Mouse (Mus musculus) hindbrain, postnatal 0 days (tissue): ENCODE measurements at regions not wholly inside any gene's neighbourhood (a gene's known extent, or its start where the extent isn't known, plus 50 kb on each side); places are given as distances from the start of the nearest gene placed in this dataset.
A peak's percentile ranks its signal among the peaks of the same experiment; 100 is the strongest.
"Not testable (repeated sequence)": the region's sequence is repeated elsewhere in the genome, so short reads cannot be mapped to it uniquely, and the experiment has no call there.

Experiments used
- ATAC-seq: fragments of 200-750 bp; cut with Nextera tagmentation; 2 replicates; pipeline ENCODE4 v1.8.0; 2017; ENCODE audit warnings: mild to moderate bottlenecking, moderate TSS enrichment, moderate library complexity
- DNase-seq: peaks from one replicate; pipeline ENCODE4 v3.0.0-alpha.2; 2015; ENCODE audit warnings: low spot score
- H3K27ac ChIP-seq: fragments of 300-500 bp; sonication (generic); 2 replicates; pipeline ENCODE4 v1.5.1; 2014; ENCODE audit warnings: mild to moderate bottlenecking
- H3K27me3 ChIP-seq: fragments of 300-500 bp; sonication (generic); 2 replicates; pipeline ENCODE4 v1.6.1; 2014; ENCODE audit warnings: low read length, mixed read lengths; ENCODE audit not compliant: insufficient read depth
- H3K36me3 ChIP-seq: fragments of 300-500 bp; sonication (generic); 2 replicates; pipeline ENCODE4 v1.6.1; 2014; ENCODE audit warnings: low read length, mixed read lengths; ENCODE audit not compliant: insufficient read depth
- H3K4me1 ChIP-seq: fragments of 300-500 bp; sonication (generic); 2 replicates; pipeline ENCODE4 v1.6.1; 2014; ENCODE audit warnings: antibody characterized with exemption, low read length, mixed read lengths; ENCODE audit not compliant: insufficient read depth
- H3K4me2 ChIP-seq: fragments of 300-500 bp; sonication (generic); 2 replicates; pipeline ENCODE4 v1.6.1; 2014; ENCODE audit warnings: low read depth, mild to moderate bottlenecking, low read length, moderate library complexity, mixed read lengths
- H3K4me3 ChIP-seq: fragments of 300-500 bp; sonication (generic); 2 replicates; pipeline ENCODE4 v1.5.1; 2014; ENCODE audit warnings: low read length
- H3K9ac ChIP-seq: fragments of 300-500 bp; sonication (generic); replicated peaks from 2 replicates; pipeline ENCODE4 v1.6.1; 2014; ENCODE audit warnings: mild to moderate bottlenecking, low read length, moderate library complexity, mixed read lengths
- H3K9me3 ChIP-seq: fragments of 300-500 bp; sonication (generic); 2 replicates; pipeline ENCODE4 v1.6.1; 2016; ENCODE audit warnings: low read length, mixed read lengths
- CTCF ChIP-seq: IDR thresholded peaks from 2 replicates; pipeline ENCODE4 v1.5.1; 2016; ENCODE audit warnings: antibody characterized with exemption, control low read depth, low read depth
- WGBS: fragments of 180-500 bp; shearing (Covaris S2); extraction: QIAGEN DNeasy Blood & Tissue Kit; methylation state at CpG from one replicate; pipeline ENCODE4 v1.1.7; 2014; 5-methylcytosine and 5-hydroxymethylcytosine counted together

- peak; percentile 32; the same call in 1 of the 2 replicates for ATAC-seq
- no peak for TF ChIP-seq CTCF
Measured at GRCm38 (mm10) chr16:20824226-20824625, 89.9 kb upstream of the Thpo start.

GRCm38 (mm10) chr16:20820939-20821338 is 86.6 kb upstream of the Thpo start:
- DNase-seq (no peak), ATAC-seq (no peak)
- no peak overlapping the region for H3K9ac ChIP-seq
- no peaks in the 10 kb centered on the region for H3K36me3 ChIP-seq
- H3K9me3 ChIP-seq, result no peaks in the 10 kb centered on the region
- no peak overlapping the region for H3K4me3 ChIP-seq
- no peaks in the 10 kb centered on the region; the same call in 1 of the 2 replicates for H3K4me1 ChIP-seq
- no peak overlapping the region for H3K4me2 ChIP-seq
- no peaks in the 10 kb centered on the region for H3K27me3 ChIP-seq
- no peak overlapping the region for H3K27ac ChIP-seq
- peak; percentile 24; the same call in 1 of the 2 replicates for TF ChIP-seq CTCF

More at GRCm38 (mm10) chr16:20824226-20824625, 89.9 kb upstream of the Thpo start:
- Histone ChIP-seq H3K27me3 (no peaks in the 10 kb centered on the region), H3K4me2 (no peak overlapping the region), H3K36me3 (no peaks in the 10 kb centered on the region), H3K4me1 (no peaks in the 10 kb centered on the region), H3K27ac (no peak overlapping the region), H3K4me3 (no peak overlapping the region), H3K9me3 (no peaks in the 10 kb centered on the region), H3K9ac (no peak overlapping the region)
- 42% methylated on average over 7 of the region's 7 CpGs for whole genome bisulfite sequencing
- DNase-seq, result peak; percentile 32

- no peak overlapping the region for H3K9ac ChIP-seq
- WGBS, result 84% methylated on average over 3 of the region's 3 CpGs
- H3K4me2 ChIP-seq, result no peak overlapping the region
- TF ChIP-seq CTCF, result no peak
- no peaks in the 10 kb centered on the region for H3K36me3 ChIP-seq
- no peak overlapping the region for H3K4me3 ChIP-seq
- H3K9me3 ChIP-seq, result no peaks in the 10 kb centered on the region
- ATAC-seq, result no peak
- H3K4me1 ChIP-seq, result no peaks in the 10 kb centered on the region; the same call in 1 of the 2 replicates
- H3K27me3 ChIP-seq, result no peaks in the 10 kb centered on the region
- no peak overlapping the region for H3K27ac ChIP-seq
- DNase-seq, result no peak
Measured at GRCm38 (mm10) chr16:20819568-20819967, 85.3 kb upstream of the Thpo start.

- no peak overlapping the region for H3K27ac ChIP-seq
- no peak for TF ChIP-seq CTCF
- H3K36me3 ChIP-seq, result no peaks in the 10 kb centered on the region
- no peaks in the 10 kb centered on the region for H3K9me3 ChIP-seq
- peak; percentile 51; the same call in 1 of the 2 replicates for ATAC-seq
- no peak overlapping the region for H3K4me3 ChIP-seq
- 42% methylated on average over 5 of the region's 5 CpGs for WGBS
- H3K4me2 ChIP-seq, result no peak overlapping the region
- peak; percentile 21 for DNase-seq
- H3K27me3 ChIP-seq, result no peaks in the 10 kb centered on the region
- no peaks in the 10 kb centered on the region; the same call in 1 of the 2 replicates for H3K4me1 ChIP-seq
- H3K9ac ChIP-seq, result no peak overlapping the region
Measured at GRCm38 (mm10) chr16:20818711-20819189, 84.4 kb upstream of the Thpo start.

GRCm38 (mm10) chr16:20814976-20815375 is 80.7 kb upstream of the Thpo start:
- no peaks in the 10 kb centered on the region for H3K9me3 ChIP-seq
- TF ChIP-seq CTCF, result no peak
- no peak overlapping the region for H3K4me3 ChIP-seq
- H3K4me1 ChIP-seq, result no peaks in the 10 kb centered on the region; the same call in 1 of the 2 replicates
- ATAC-seq (no peak), DNase-seq (no peak)
- 63% methylated on average over 2 of the region's 2 CpGs for WGBS
- H3K4me2 ChIP-seq, result no peak overlapping the region
- no peak overlapping the region for H3K9ac ChIP-seq
- H3K36me3 ChIP-seq, result no peaks in the 10 kb centered on the region
- no peaks in the 10 kb centered on the region for H3K27me3 ChIP-seq
- H3K27ac ChIP-seq, result no peak overlapping the region

- Histone ChIP-seq H3K4me2 (no peak overlapping the region), H3K36me3 (no peaks in the 10 kb centered on the region), H3K27ac (no peak overlapping the region), H3K9me3 (no peaks in the 10 kb centered on the region), H3K4me3 (no peak overlapping the region), H3K4me1 (no peaks in the 10 kb centered on the region; the same call in 1 of the 2 replicates), H3K9ac (no peak overlapping the region), H3K27me3 (no peaks in the 10 kb centered on the region)
- ATAC-seq (no peak), DNase-seq (no peak)
- no peak for TF ChIP-seq CTCF
Measured at GRCm38 (mm10) chr16:20814240-20814639, 79.9 kb upstream of the Thpo start.

- H3K27me3 ChIP-seq, H3K36me3 ChIP-seq, DNase-seq, ATAC-seq, H3K9me3 ChIP-seq, H3K4me1 ChIP-seq, H3K4me2 ChIP-seq, H3K4me3 ChIP-seq, H3K9ac ChIP-seq, H3K27ac ChIP-seq: not testable (repeated sequence)
- WGBS, result 77% methylated on average over 5 of the region's 5 CpGs
Measured at GRCm38 (mm10) chr16:20812025-20812424, 77.7 kb upstream of the Thpo start.
